Mouse (Mus musculus) kidney, postnatal 0 days (tissue): Measurements from ENCODE around the gene Pomp. TPM values are rescaled to one million over a fixed set of nuclear protein-coding genes. Genes with fewer than 3 reads are reported as not detected.
A peak's percentile ranks its signal among the peaks of the same experiment; 100 is the strongest.

Experiments
- ATAC-seq: fragments of 200-750 bp; cut with Nextera tagmentation; replicated peaks from 2 replicates; pipeline ENCODE4 v1.8.0; 2017; ENCODE audit warnings: low read depth, moderate number of reproducible peaks, moderate TSS enrichment, moderate library complexity; ENCODE audit not compliant: low FRiP score
- DNase-seq: peaks from one replicate; pipeline ENCODE4 v3.0.0-alpha.2; 2016; ENCODE audit warnings: low spot score
- H3K27ac ChIP-seq: fragments of 300-500 bp; sonication (generic); 2 replicates; pipeline ENCODE4 v1.5.1; 2014; ENCODE audit warnings: mild to moderate bottlenecking
- H3K27me3 ChIP-seq: fragments of 300-500 bp; sonication (generic); 2 replicates; pipeline ENCODE4 v1.6.1; 2014; ENCODE audit warnings: low read length, mixed read lengths; ENCODE audit not compliant: insufficient read depth
- H3K36me3 ChIP-seq: fragments of 300-500 bp; sonication (generic); 2 replicates; pipeline ENCODE4 v1.6.1; 2014; ENCODE audit warnings: low read length, mixed read lengths; ENCODE audit not compliant: insufficient read depth
- H3K4me1 ChIP-seq: fragments of 300-500 bp; sonication (generic); replicated peaks from 2 replicates; pipeline ENCODE4 v1.6.1; 2014; ENCODE audit warnings: antibody characterized with exemption, low read length, mixed read lengths; ENCODE audit not compliant: insufficient read depth
- H3K4me2 ChIP-seq: fragments of 300-500 bp; sonication (generic); 2 replicates; pipeline ENCODE4 v1.6.1; 2014; ENCODE audit warnings: mild to moderate bottlenecking, low read length, moderate library complexity, mixed read lengths
- H3K4me3 ChIP-seq: fragments of 300-500 bp; sonication (generic); replicated peaks from 2 replicates; pipeline ENCODE4 v1.5.1; 2014; ENCODE audit warnings: low read depth, low read length
- H3K9ac ChIP-seq: fragments of 300-500 bp; sonication (generic); 2 replicates; pipeline ENCODE4 v1.6.1; 2014; ENCODE audit warnings: low read depth, low read length
- H3K9me3 ChIP-seq: fragments of 300-500 bp; sonication (generic); replicated peaks from 2 replicates; pipeline ENCODE4 v1.6.1; 2016; ENCODE audit warnings: low read length, inconsistent platforms, mixed read lengths
- CTCF ChIP-seq: IDR thresholded peaks from 2 replicates; pipeline ENCODE4 v1.5.1; 2016; ENCODE audit warnings: antibody characterized with exemption, low read depth, mild to moderate bottlenecking, moderate library complexity
- WGBS: fragments of 180-500 bp; shearing (Covaris S2); extraction: QIAGEN DNeasy Blood & Tissue Kit; methylation state at CpG from one replicate; pipeline ENCODE4 v1.1.7; 2014; 5-methylcytosine and 5-hydroxymethylcytosine counted together
- polyA plus RNA-seq: library from polyadenylated mRNA; unstranded; fragments of >200 nt; fragmentation: Nextera tagmentation; extraction: Ambion mirVana; gene quantifications from 2 replicates; pipeline ENCODE4 v1.2.1, GENCODE M21; 2015

The Pomp gene
- polyA plus RNA-seq, 1 experiment from 2014 or later = 525 TPM

DNA sequence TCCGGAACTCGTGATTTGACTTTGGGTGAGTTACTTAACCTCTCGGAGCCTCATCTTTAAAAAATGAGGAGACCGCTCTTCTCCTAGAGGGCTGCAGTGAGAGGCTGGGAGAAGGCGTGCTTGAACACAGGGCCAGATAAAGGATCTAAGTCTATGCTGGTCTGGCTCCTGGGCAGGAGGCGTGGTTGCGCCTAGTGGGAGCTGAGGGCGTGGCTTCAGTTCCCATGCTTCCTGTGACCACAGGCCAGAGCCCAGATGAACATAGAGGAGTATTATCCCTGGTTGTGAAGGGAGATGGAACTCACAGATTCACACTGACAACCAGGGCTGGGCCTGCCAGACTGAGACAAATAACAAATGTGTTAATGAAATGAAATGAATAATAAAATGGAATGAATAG is 41.4 kb upstream of the Pomp start:
- TF ChIP-seq CTCF = no peak
- H3K4me3 ChIP-seq = no peak overlapping the region
- H3K9me3 ChIP-seq = 0 out of 2 replicates have a peak, but pooled peaks cover 6% of the 10 kb centered on the region
- H3K4me1 ChIP-seq = no peaks in the 10 kb centered on the region
- H3K36me3 ChIP-seq = no peaks in the 10 kb centered on the region
- H3K27ac ChIP-seq = no peak overlapping the region
- ATAC-seq (no peak), DNase-seq (no peak)
- 95% methylated on average over 8 of the region's 8 CpGs for WGBS
- H3K9ac ChIP-seq = no peak overlapping the region
- H3K4me2 ChIP-seq = no peak overlapping the region
- no peaks in the 10 kb centered on the region for H3K27me3 ChIP-seq

DNA sequence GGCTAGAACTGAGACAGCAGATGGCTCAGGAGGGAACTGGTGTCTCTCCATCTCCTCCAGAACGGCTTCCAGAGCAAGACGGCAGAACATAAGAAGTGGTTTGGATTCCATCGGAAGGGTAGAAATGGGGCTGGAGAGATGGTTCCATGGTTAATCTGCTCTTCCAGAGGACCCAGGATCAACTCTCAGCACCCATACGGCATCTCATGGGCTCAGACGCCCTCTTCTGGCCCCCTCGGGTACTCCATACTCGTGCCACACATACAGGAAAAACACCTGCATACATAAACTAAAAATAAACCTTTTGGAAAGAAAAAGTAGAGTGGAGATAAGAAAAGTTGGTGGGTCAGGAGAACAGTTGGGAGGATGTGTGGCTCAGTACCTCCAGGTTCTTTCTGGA is 40.4 kb upstream of the Pomp start:
- H3K9ac ChIP-seq = no peak overlapping the region
- H3K4me1 ChIP-seq = no peaks in the 10 kb centered on the region
- H3K27me3 ChIP-seq = no peaks in the 10 kb centered on the region
- H3K4me3 ChIP-seq = no peak overlapping the region
- no peak overlapping the region for H3K27ac ChIP-seq
- no peaks in the 10 kb centered on the region for H3K36me3 ChIP-seq
- no peak for DNase-seq
- no peak for ATAC-seq
- no peak overlapping the region for H3K4me2 ChIP-seq
- WGBS = 88% methylated on average over 7 of the region's 7 CpGs
- TF ChIP-seq CTCF = peak; percentile 9; the same call in 1 of the 2 replicates
- H3K9me3 ChIP-seq = 0 out of 2 replicates have a peak, but pooled peaks cover 6% of the 10 kb centered on the region

- no peak overlapping the region for H3K4me2 ChIP-seq
- 88% methylated on average over 13 of the region's 13 CpGs for WGBS
Measured at GRCm38 (mm10) chr5:147824021-147824605, 36.1 kb upstream of the Pomp start.

DNA sequence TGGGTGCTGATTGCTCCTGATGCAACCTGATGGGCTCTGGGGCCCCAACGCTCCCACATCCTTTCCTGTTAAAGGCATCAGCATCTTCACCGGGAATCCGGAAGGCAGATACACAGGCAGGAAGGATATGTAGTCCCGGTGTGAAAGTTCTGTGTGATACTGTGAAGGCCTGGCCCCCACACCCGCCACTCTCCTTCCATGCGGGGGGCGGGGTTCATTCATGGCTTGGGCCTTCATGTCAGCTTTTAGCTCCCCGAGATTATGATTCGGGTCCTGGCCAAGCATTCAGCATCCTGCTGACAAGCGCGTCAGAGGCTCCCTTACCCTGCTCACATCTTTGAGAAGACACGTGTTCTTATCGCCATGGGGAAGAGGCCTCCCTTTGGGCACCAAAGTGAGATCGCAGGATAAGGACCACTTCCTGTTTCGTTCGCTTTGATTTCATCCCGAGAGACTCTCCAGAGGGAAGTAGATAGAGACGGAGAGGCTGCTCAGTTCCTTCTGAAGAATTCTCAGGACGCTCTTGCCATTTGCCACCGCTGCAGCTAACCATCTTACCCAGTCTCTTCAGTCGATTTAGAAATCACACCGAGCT is 34.8 kb upstream of the Pomp start:
- TF ChIP-seq CTCF = no peak
- peak overlapping the region; percentile 31 for H3K4me2 ChIP-seq
- no peaks in the 10 kb centered on the region for H3K4me1 ChIP-seq
- peak; percentile 34 for DNase-seq
- no peaks in the 10 kb centered on the region for H3K27me3 ChIP-seq
- H3K27ac ChIP-seq = no peak overlapping the region
- no peaks in the 10 kb centered on the region for H3K9me3 ChIP-seq
- H3K4me3 ChIP-seq = no peak overlapping the region
- H3K36me3 ChIP-seq = no peaks in the 10 kb centered on the region
- no peak overlapping the region for H3K9ac ChIP-seq
- no peak for ATAC-seq
- 41% methylated on average over 22 of the region's 22 CpGs for WGBS

More at GRCm38 (mm10) chr5:147824021-147824605, 36.1 kb upstream of the Pomp start:
- no peak overlapping the region for H3K4me3 ChIP-seq
- DNase-seq (no peak), ATAC-seq (no peak)
- H3K27me3 ChIP-seq = no peaks in the 10 kb centered on the region
- no peaks in the 10 kb centered on the region for H3K9me3 ChIP-seq
- no peaks in the 10 kb centered on the region for H3K36me3 ChIP-seq
- H3K27ac ChIP-seq = no peak overlapping the region
- TF ChIP-seq CTCF = no peak
- H3K4me1 ChIP-seq = no peaks in the 10 kb centered on the region
- H3K9ac ChIP-seq = no peak overlapping the region

DNA sequence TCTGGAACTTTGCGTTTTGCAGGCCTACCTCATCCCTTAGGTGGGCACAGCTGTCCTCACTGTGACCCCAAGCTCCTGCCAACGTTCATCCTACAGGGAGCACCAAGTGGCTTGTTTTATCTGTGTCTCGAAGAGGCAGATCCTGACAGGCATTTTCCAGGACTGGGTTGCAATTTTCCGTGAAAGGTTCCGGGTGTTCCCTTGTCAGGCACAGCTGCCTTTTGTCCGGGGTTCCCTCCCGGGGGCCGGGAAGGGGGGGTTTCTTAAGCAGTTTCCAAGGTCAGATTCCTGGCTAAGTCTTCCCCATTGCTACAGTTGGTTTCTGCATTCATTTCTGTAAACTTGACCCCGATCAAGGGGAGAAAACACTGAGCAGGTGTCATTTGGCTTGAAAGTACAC is 34.2 kb upstream of the Pomp start:
- DNase-seq = peak; percentile 45
- Histone ChIP-seq H3K4me1 (no peaks in the 10 kb centered on the region), H3K4me2 (peak overlapping the region; percentile 31), H3K27me3 (no peaks in the 10 kb centered on the region), H3K9ac (no peak overlapping the region), H3K4me3 (no peak overlapping the region), H3K27ac (no peak overlapping the region), H3K36me3 (no peaks in the 10 kb centered on the region), H3K9me3 (no peaks in the 10 kb centered on the region)
- TF ChIP-seq CTCF = no peak
- WGBS = 23% methylated on average over 9 of the region's 9 CpGs
- no peak for ATAC-seq

GRCm38 (mm10) chr5:147826546-147826945 is 33.7 kb upstream of the Pomp start:
- Histone ChIP-seq H3K27ac (no peak overlapping the region), H3K4me2 (no peak overlapping the region), H3K9me3 (no peaks in the 10 kb centered on the region), H3K4me1 (no peaks in the 10 kb centered on the region), H3K4me3 (no peak overlapping the region), H3K9ac (no peak overlapping the region), H3K36me3 (no peaks in the 10 kb centered on the region), H3K27me3 (no peaks in the 10 kb centered on the region)
- WGBS = 39% methylated on average over 5 of the region's 5 CpGs
- TF ChIP-seq CTCF = no peak
- DNase-seq (no peak), ATAC-seq (no peak)
